Mouse (Mus musculus) lung, postnatal 0 days (tissue): ENCODE results near the gene Nenf. TPM values are rescaled to one million over a fixed set of nuclear protein-coding genes. Genes with fewer than 3 reads are reported as not detected.

ENCODE experiments used
- ATAC-seq: fragments of 200-750 bp; cut with Nextera tagmentation; 2 replicates; pipeline ENCODE4 v1.8.0; 2017; ENCODE audit warnings: moderate library complexity
- DNase-seq: peaks from one replicate; pipeline ENCODE4 v3.0.0-alpha.2; 2016; ENCODE audit warnings: low spot score
- H3K27ac ChIP-seq: fragments of 300-500 bp; sonication (generic); 2 replicates; pipeline ENCODE4 v1.5.1; 2014; ENCODE audit warnings: antibody characterized with exemption, mild to moderate bottlenecking, low read length, mixed read lengths
- H3K27me3 ChIP-seq: fragments of 300-500 bp; sonication (generic); replicated peaks from 2 replicates; pipeline ENCODE4 v1.6.1; 2014; ENCODE audit warnings: low read length, mixed read lengths; ENCODE audit not compliant: insufficient read depth
- H3K36me3 ChIP-seq: fragments of 300-500 bp; sonication (generic); 2 replicates; pipeline ENCODE4 v1.6.1; 2014; ENCODE audit warnings: low read length, mixed read lengths; ENCODE audit not compliant: insufficient read depth
- H3K4me1 ChIP-seq: fragments of 300-500 bp; sonication (generic); 2 replicates; pipeline ENCODE4 v1.6.1; 2014; ENCODE audit warnings: antibody characterized with exemption, low read depth, low read length, mixed read lengths; ENCODE audit not compliant: insufficient read depth
- H3K4me2 ChIP-seq: fragments of 300-500 bp; sonication (generic); replicated peaks from 2 replicates; pipeline ENCODE4 v1.6.1; 2014; ENCODE audit warnings: low read depth, mild to moderate bottlenecking, low read length, moderate library complexity, mixed read lengths
- H3K4me3 ChIP-seq: fragments of 300-500 bp; sonication (generic); 2 replicates; pipeline ENCODE4 v1.5.1; 2014; ENCODE audit warnings: low read depth, low read length
- H3K9ac ChIP-seq: fragments of 300-500 bp; sonication (generic); replicated peaks from 2 replicates; pipeline ENCODE4 v1.6.1; 2014; ENCODE audit warnings: low read depth, mild to moderate bottlenecking
- H3K9me3 ChIP-seq: fragments of 300-500 bp; sonication (generic); 2 replicates; pipeline ENCODE4 v1.6.1; 2016; ENCODE audit warnings: low read length, mixed read lengths
- CTCF ChIP-seq: IDR thresholded peaks from 2 replicates; pipeline ENCODE4 v1.5.1; 2016; ENCODE audit warnings: antibody characterized with exemption, mild to moderate bottlenecking
- EP300 ChIP-seq: IDR thresholded peaks from 2 replicates; pipeline ENCODE4 v1.6.1; 2016; ENCODE audit warnings: antibody characterized with exemption, mild to moderate bottlenecking, control low read depth
- WGBS: fragments of 180-500 bp; shearing (Covaris S2); extraction: QIAGEN DNeasy Blood & Tissue Kit; methylation state at CpG from one replicate; pipeline ENCODE4 v1.1.7; 2014; 5-methylcytosine and 5-hydroxymethylcytosine counted together
- polyA plus RNA-seq: library from polyadenylated mRNA; unstranded; fragments of >200 nt; fragmentation: Nextera tagmentation; extraction: Ambion mirVana; gene quantifications from 2 replicates; pipeline ENCODE4 v1.2.1, GENCODE M21; 2015

Nenf gene
- polyA plus RNA-seq, 1 experiment from 2014 or later = 177 TPM

- H3K27me3 ChIP-seq = no peaks in the 10 kb centered on the region
- no peak overlapping the region for H3K27ac ChIP-seq
- H3K9ac ChIP-seq = no peak overlapping the region
- 49% methylated on average over 3 of the region's 3 CpGs for WGBS
- H3K4me3 ChIP-seq = no peak overlapping the region
- no peaks in the 10 kb centered on the region for H3K9me3 ChIP-seq
- DNase-seq (no peak), ATAC-seq (no peak)
- H3K4me2 ChIP-seq = no peak overlapping the region
- TF ChIP-seq EP300 (no peak), CTCF (no peak)
- H3K4me1 ChIP-seq = peaks cover 11% of the 10 kb centered on the region; the same call in 1 of the 2 replicates
- H3K36me3 ChIP-seq = no peaks in the 10 kb centered on the region
Observed at GRCm38 (mm10) chr1:191257351-191257771, 60.6 kb downstream of the Nenf start.

Other genes starting within 250 kb of the Nenf start
- gene Batf3, start 220.3 kb downstream of the Nenf start, polyA plus RNA-seq = 2.0 and 2.6 TPM in 2 replicates
- not detected in 2 replicates for gene Fam71a, start 153.4 kb downstream of the Nenf start, polyA plus RNA-seq
- 8.2 and 8.3 TPM in 2 replicates for gene Atf3, start 100.2 kb downstream of the Nenf start, polyA plus RNA-seq
- gene Tmem206, start 7.7 kb upstream of the Nenf start, polyA plus RNA-seq = 13.1 and 14.7 TPM in 2 replicates
- 51.5 and 56.0 TPM in 2 replicates for gene Ppp2r5a, start 85.1 kb upstream of the Nenf start, polyA plus RNA-seq